Mouse (Mus musculus): ENCODE data around the gene Gm45711.
"Not testable (repeated sequence)": the region's sequence is repeated elsewhere in the genome, so short reads cannot be mapped to it uniquely, and the experiment has no call there.

Gm45711 gene

GRCm38 (mm10) chr8:104321930-104322329, 12.0 kb upstream of the Gm45711 start, which contains the start of gene Cmtm2b:
TSS of gene Cmtm2b (plus strand) at chr8:104322230.
- not testable (repeated sequence) for DNase-seq (ENCODE audit: inconsistent age in 2 of 2, low spot score in 1 of 2)

DNA sequence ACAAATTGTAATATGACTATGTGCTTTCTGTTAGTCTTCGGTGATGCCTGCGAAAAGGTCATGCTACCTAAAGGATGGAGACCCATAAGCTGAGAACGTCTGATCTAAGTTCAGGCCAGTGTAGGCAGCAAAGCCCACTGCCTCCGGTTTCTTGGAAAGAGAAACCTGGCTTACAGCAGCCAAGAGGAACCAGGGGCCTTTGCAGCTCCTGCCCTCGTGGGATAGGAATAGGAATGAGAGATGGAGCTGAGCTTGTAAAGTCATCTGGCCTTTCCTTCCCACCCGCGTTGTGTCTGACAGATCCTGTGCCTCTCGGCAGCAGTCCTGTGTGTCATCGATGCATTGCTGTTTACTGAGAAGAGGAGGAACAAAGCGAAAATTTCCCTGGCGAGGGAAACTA, 11.4 kb upstream of the Gm45711 start, which contains the start of gene Gm11020:
TSS of gene Gm11020 (plus strand) at position 301 of the 400 bp plus-strand sequence.
- not testable (repeated sequence) for DNase-seq (ENCODE audit: inconsistent age in 2 of 2, low spot score in 1 of 2)

GRCm38 (mm10) chr8:104313311-104313710, 3.4 kb upstream of the Gm45711 start:
- peak in 1 of 2 experiments; percentile 36 for DNase-seq (ENCODE audit: inconsistent age in 2 of 2, low spot score in 1 of 2)

DNA sequence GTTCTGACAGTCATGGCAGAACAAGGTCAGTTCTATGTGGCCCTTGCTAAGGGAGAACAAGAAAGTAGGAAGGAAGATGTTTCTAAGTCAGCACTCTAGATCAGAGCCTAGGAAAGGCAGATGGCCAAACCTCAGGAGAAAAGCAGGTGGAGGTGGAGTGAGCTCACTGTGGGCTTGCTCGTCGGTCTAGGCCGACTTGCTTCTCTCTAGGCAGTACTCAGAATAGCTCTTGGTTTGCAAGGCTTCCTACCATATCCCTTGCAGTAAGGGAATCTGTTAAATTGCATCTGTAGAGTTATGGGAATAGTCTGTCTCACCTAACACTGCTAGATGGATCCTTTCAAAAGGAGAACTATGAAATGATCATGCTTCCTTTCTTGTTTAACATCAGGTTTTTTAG, 2.1 kb upstream of the Gm45711 start:
- DNase-seq (ENCODE audit: inconsistent age in 2 of 2, low spot score in 1 of 2) = not testable (repeated sequence)

DNA sequence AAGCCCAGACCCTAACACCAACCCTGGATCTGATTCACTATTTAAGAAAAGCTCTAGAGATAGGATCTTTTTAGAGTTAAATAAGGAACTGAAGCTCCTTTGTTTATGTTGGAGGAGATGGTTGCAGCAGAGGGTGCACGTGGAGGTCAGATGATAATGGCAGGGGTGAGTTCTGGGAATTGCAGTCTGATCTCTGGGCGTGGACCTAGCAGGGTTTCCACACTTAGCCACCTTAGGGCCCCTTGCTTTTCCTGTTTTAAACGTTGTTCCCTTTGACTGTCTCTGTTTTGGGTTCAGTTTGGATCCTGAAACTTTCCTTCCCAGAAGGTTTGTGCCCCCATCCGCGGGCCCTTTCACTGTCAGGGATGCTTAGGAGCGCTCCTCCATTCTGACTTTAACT, 1.5 kb downstream of the Gm45711 start:
- peak in 1 of 2 experiments; percentile 51 for DNase-seq (ENCODE audit: inconsistent age in 2 of 2, low spot score in 1 of 2)

- DNase-seq (ENCODE audit: inconsistent age in 2 of 2, low spot score in 1 of 2) = no peak
Observed at GRCm38 (mm10) chr8:104304962-104305361, 4.9 kb downstream of the Gm45711 start.

GRCm38 (mm10) chr8:104302536-104302935, 7.3 kb downstream of the Gm45711 start:
- DNase-seq (ENCODE audit: inconsistent age in 2 of 2, low spot score in 1 of 2) = peak; percentile 34 to 71

DNA sequence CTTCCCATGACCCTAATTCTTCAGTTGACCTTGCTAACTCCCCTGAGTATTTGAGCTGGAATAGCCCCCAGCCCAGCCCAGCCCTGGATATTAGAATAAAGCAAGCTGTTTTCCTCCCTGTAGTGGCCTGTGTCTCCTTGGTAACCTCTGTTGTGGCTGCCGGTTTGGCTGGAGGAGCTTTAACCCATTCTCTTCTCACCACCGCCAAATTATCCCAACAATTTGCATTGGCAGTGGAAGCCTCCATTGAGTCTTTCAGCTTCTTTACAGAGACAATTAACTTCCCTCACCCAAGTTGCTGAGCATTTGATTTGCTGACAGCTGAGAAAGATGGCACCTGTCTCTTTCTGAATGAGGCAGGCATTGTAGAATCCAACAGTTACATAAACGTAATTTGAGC, 8.3 kb downstream of the Gm45711 start:
- peak in 1 of 2 experiments; percentile 60 for DNase-seq (ENCODE audit: inconsistent age in 2 of 2, low spot score in 1 of 2)

DNA sequence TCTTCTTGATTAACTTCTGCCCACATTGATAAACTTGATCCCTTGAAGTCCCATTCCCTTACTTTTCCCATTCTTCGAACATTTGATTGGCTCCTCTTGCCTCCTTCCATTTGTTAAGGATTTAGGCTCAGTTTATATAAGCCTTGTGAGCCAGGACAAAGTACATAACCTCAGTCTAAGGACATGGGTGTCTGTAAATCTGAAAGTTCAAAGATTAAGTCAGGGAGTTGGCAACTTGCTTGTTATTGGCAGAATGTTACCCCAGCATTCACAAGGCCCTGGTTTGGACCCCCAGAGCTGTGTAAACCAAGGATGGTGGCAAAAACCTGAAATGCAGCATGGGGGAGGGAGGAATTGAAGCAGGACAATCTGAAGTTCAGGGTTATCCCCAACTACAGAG, 15.5 kb downstream of the Gm45711 start:
- peak in 1 of 2 experiments; percentile 56 for DNase-seq (ENCODE audit: inconsistent age in 2 of 2, low spot score in 1 of 2)

DNA sequence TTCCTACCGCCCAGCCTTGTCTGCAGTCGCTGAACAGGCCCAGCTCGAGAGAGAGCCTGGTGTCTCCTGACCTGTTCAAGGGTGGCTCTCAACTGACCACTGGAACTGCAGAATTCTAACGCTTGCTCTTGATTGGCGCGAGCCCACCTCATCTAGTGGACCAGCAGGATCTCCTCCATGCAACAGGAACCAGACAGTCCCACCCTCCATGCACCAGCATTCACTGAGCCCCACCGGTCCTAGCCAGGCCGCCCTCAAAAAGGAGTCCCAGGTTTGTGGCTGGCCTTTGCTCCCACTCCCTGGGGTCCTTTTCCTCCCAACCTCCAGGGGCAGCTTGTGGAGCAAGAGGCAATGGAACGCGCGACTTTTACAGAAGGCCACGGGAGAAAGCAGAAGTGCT, 16.8 kb downstream of the Gm45711 start, which contains the start of gene Cmtm2a:
TSS of gene Cmtm2a (minus strand) at position 101 of the 400 bp plus-strand sequence.
- peak in 1 of 2 experiments; percentile 23 for DNase-seq (ENCODE audit: inconsistent age in 2 of 2, low spot score in 1 of 2)

GRCm38 (mm10) chr8:104268937-104269440, 40.9 kb downstream of the Gm45711 start:
- no peak for DNase-seq (ENCODE audit: inconsistent age in 2 of 2, low spot score in 1 of 2)

DNA sequence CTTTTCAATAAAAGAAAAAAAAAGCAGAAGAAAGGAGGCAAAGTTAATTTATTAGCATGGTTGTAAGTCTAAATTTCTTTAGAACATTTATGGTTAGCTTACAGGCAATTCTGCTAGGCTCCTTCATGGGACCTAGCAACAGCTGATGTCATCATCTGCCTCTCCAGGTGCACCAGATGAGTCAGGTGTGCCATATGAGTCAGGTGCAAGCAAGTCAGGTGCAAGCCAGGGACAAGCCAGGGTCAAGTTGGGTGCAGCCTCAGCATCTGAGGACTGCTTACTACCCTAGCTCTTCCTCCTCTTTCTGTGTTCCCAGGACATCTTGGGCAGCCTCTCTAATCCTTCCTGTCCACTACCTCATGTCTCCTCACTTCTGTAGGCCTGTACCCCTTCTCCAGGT, 41.5 kb downstream of the Gm45711 start:
- DNase-seq (ENCODE audit: inconsistent age in 2 of 2, low spot score in 1 of 2) = no peak

DNA sequence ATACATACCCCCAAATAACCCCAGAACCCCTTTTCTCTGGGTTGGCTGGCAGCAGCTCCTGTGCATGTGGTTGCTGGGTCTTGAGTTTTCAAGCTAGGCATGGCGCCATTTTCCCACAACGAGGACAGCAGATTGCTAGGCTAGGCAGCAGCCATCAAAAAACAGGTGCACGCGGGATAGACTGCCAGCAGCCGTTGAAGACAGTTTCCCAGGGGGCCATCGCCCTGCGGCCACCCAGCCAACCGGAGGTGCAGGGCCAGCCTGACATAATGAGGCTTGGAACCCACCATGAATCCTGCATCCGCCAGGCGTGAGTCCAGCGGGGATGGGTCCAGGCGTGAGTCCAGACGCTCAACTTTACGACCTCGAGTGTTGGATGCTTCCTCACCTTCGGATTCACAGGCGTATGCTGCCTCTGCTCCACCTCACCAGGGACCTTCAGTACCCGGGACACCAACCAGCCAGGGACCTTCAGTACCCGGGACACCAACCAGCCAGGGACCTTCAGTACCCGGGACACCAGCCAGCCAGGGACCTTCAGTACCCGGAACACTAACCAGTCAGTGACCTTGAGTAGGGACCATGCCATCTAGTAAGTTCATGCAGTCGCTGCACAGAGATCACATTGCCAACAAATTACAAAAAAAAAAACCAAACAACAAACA, 45.5 kb downstream of the Gm45711 start:
- peak; percentile 76 to 81 for DNase-seq (ENCODE audit: inconsistent age in 2 of 2, low spot score in 1 of 2)

DNA sequence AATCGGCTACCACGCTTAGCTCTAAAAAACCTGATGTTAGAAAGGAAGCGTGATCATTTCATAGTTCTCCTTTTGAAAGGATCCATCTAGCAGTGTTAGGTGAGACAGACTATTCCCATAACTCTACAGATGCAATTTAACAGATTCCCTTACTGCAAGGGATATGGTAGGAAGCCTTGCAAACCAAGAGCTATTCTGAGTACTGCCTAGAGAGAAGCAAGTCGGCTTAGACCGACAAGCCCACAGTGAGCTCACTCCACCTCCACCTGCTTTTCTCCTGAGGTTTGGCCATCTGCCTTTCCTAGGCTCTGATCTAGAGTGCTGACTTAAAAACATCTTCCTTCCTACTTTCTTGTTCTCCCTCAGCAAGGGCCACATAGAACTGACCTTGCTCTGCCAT, 48.1 kb downstream of the Gm45711 start:
- not testable (repeated sequence) for DNase-seq (ENCODE audit: inconsistent age in 2 of 2, low spot score in 1 of 2)

GRCm38 (mm10) chr8:104253016-104253415, 56.9 kb downstream of the Gm45711 start:
- DNase-seq (ENCODE audit: inconsistent age in 2 of 2, low spot score in 1 of 2) = peak; percentile 38 to 70

- no peak for DNase-seq (ENCODE audit: inconsistent age in 2 of 2, low spot score in 1 of 2)
Observed at GRCm38 (mm10) chr8:104251461-104251860, 58.4 kb downstream of the Gm45711 start.

DNA sequence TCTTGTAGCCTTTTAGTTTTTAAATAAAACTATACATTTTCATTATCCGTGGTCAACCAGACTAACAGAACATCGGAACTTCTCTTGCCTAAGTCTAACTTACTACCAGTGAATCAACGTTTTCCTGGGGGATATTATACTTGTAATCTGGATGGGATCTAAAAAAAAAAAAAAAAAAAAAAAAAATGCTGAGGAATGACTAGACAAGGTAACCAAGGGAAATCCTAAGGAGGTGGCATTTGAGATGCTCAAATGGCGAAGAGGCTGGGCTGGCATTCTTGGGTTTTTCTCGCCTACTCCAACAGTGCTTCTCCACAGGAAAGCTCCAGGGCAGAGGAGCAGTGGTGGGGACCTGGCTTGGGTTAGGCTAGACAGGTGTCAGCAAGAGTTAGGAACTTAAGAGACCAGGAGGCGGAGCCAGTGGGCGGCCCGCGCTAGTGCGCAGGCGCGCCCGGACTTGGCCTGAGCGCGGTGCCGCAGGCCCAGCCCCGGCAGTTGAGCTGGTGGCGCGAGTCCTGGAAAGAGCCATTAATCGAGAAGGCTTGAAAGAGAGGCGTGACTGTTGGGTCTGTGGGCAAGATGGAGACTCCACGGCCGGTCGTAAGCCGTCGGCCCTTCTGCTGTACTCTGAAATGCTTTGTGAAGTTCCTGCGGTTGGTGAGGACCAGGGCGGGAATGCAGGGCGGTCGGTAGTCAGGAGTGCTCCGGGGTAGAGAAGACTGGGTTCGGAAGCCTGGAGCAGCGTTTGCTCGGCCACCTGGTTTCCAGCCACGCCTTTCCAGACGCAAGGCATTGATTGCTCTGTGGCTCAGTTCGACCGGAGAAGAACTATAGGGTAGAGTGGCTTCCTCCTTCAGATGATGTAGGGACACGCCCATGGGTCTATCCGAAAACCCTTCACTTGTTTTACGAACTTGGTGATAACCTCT, 59.2 kb downstream of the Gm45711 start, which contains the start of gene Cklf:
TSS of gene Cklf (plus strand) at position 423 of the 929 bp plus-strand sequence.
- DNase-seq (ENCODE audit: inconsistent age in 2 of 2, low spot score in 1 of 2) = peak; percentile 90 to 96

GRCm38 (mm10) chr8:104249442-104249996, 60.4 kb downstream of the Gm45711 start:
- DNase-seq (ENCODE audit: inconsistent age in 2 of 2, low spot score in 1 of 2) = no peak

DNA sequence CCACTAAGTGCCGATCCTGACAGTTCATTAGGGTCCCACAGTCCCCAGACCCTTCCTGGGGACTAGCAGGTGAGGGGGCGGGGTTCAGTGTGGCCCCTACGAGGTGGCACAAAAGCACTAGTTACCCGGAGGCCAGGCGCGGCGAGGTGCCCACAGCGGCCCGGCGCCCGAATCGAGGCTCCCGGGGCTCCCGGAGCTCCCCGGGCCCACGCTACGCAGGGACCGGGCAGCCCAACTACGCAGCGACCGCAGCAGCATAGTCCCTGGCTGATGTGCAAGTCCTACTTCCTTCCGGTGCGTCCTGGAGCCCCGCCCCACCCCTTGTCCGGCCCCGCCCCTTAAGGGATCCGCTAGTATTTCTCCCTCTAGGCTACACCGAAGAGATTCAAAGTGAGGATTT, 61.6 kb downstream of the Gm45711 start, which contains the start of gene Tk2:
TSS of gene Tk2 (minus strand) at position 283 of the 400 bp plus-strand sequence.
- DNase-seq (ENCODE audit: inconsistent age in 2 of 2, low spot score in 1 of 2) = peak; percentile 85 to 96

DNA sequence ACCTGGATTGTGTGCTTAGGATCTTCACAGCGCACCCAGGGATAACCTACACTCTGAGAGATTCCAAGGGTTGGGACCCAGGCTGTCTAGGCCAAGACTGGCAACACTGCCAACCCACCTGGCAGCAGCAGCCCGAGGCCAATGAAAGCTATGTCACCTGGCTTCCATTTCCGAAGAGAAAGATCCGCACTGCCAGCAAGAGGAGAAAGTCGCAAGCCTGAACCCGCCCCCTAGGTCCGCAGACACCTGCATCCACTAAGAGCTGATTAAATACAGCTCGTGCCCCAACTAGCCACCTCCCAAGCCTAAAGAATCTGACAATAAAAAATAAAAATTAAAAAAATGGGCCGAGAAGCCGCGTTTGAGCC, 62.0 kb downstream of the Gm45711 start:
- DNase-seq (ENCODE audit: inconsistent age in 2 of 2, low spot score in 1 of 2) = peak in 1 of 2 experiments; percentile 44

Data from adrenal gland, adult (tissue).